In the genomic region with DNA sequence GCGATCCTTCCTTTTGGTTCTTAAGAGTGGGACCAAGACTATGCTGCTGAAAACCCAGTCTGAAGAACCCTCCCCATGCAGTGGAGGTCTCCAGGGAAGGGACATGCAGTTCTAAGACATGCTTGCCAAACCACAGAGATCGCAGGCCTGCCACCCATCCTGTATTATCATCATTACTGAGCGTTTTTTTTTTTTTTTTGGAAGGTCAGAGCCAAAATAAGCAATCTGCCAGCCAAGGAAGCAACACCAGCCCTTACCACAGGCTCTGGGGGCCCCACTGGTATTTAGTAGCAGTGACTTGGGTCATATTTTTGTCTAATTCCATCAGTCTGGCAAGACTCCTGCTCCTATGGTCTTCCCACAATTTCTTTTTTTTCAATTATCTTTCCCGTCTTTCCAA, we compare ENCODE assay signal across 10 mouse cellular contexts.
DNase-seq lines count a peak whose midpoint lies in the region; ATAC-seq and TF ChIP-seq lines count a peak whose summit lies in the region.
"Had no signal": no experiment of that assay in that cellular context is flagged by ENCODE, and none has a peak within 500 bp of the region (broad histone marks: within the 10 kb centered on the region; RNA-seq: fewer than 3 reads in every experiment).

No protein-coding gene starts in this region.

- no peaks in the 10 kb centered on the region for H3K27me3 ChIP-seq in liver, embryonic 13.5 days
- H3K27me3 ChIP-seq in liver, embryonic 11.5 days (replicated peaks; ENCODE audit: control insufficient read depth, insufficient read depth, low read length) = no peaks in the 10 kb centered on the region
- H3K27me3 ChIP-seq in liver, embryonic 14.5 days (ENCODE audit: control insufficient read depth, insufficient read depth, low read length) = no peaks in the 10 kb centered on the region
- H3K27me3 ChIP-seq: embryonic facial prominence, embryonic 13.5 days had no signal

- peak; percentile 54 for ATAC-seq in liver, embryonic 13.5 days (ENCODE audit: low read depth)
- ATAC-seq in liver, embryonic 11.5 days (replicated peaks; ENCODE audit: low FRiP score) = no peak
- peak; percentile 21; the same call in 1 of the 2 replicates for ATAC-seq in liver, embryonic 14.5 days (ENCODE audit: insufficient read depth)
- no peak for ATAC-seq in CD4-positive, CD25-positive, alpha-beta regulatory T cell, adult 4 months
- ATAC-seq: intestine, embryonic 16.5 days had no signal

- no peak overlapping the region for H3K4me2 ChIP-seq in liver, embryonic 13.5 days
- H3K4me2 ChIP-seq in liver, embryonic 11.5 days = no peak overlapping the region
- H3K4me2 ChIP-seq in liver, embryonic 14.5 days (ENCODE audit: low read depth) = no peak overlapping the region
- H3K4me2 ChIP-seq: embryonic facial prominence, embryonic 13.5 days had no signal

- H3K9ac ChIP-seq in liver, embryonic 13.5 days = no peak overlapping the region
- no peak overlapping the region for H3K9ac ChIP-seq in liver, embryonic 11.5 days (ENCODE audit: low read depth, low read length)
- H3K9ac ChIP-seq in liver, embryonic 14.5 days (replicated peaks) = no peak overlapping the region
- H3K9ac ChIP-seq: embryonic facial prominence, embryonic 13.5 days had no signal

- no peak overlapping the region for H3K4me3 ChIP-seq in gastrocnemius, adult 2 months
- H3K4me3 ChIP-seq in liver, embryonic 13.5 days (replicated peaks) = no peak overlapping the region
- no peak overlapping the region for H3K4me3 ChIP-seq in liver, embryonic 11.5 days (ENCODE audit: low read depth, low read length)
- H3K4me3 ChIP-seq in liver, embryonic 14.5 days (ENCODE audit: insufficient read depth in 1 of 2, low read depth in 2 of 2, low read length in 2 of 2) = no peak overlapping the region
- H3K4me3 ChIP-seq: embryonic facial prominence, embryonic 13.5 days had no signal

- no peak for TF ChIP-seq CTCF in gastrocnemius, adult 2 months (IDR thresholded peaks at IDR 0.05)
- no peak for TF ChIP-seq CTCF in liver, embryonic 14.5 days (IDR thresholded peaks at IDR 0.05; ENCODE audit: low read depth)

- TF ChIP-seq EP300 in liver, embryonic 14.5 days (IDR thresholded peaks at IDR 0.05; ENCODE audit: low read depth) = no peak

- 47% methylated on average over 4 of the region's 4 CpGs for WGBS in liver, embryonic 13.5 days (ENCODE audit: insufficient replicate concordance)
- 74% methylated on average over 4 of the region's 4 CpGs for WGBS in liver, embryonic 11.5 days
- WGBS in liver, embryonic 14.5 days (ENCODE audit: insufficient replicate concordance) = 39% methylated on average over 4 of the region's 4 CpGs

- no peaks in the 10 kb centered on the region for H3K36me3 ChIP-seq in liver, embryonic 13.5 days
- no peaks in the 10 kb centered on the region for H3K36me3 ChIP-seq in liver, embryonic 11.5 days (ENCODE audit: control insufficient read depth, insufficient read depth, low read length)
- H3K36me3 ChIP-seq in liver, embryonic 14.5 days (replicated peaks; ENCODE audit: control insufficient read depth, insufficient read depth, low read depth) = no peaks in the 10 kb centered on the region

- peak overlapping the region; percentile 56 for H3K27ac ChIP-seq in gastrocnemius, adult 2 months
- H3K27ac ChIP-seq in liver, embryonic 13.5 days = no peak overlapping the region
- no peak overlapping the region for H3K27ac ChIP-seq in liver, embryonic 11.5 days (ENCODE audit: low read depth, low read length)
- no peak overlapping the region for H3K27ac ChIP-seq in liver, embryonic 14.5 days
- H3K27ac ChIP-seq: embryonic facial prominence, embryonic 13.5 days had no signal

- no peaks in the 10 kb centered on the region for H3K9me3 ChIP-seq in liver, embryonic 13.5 days (replicated peaks)
- no peaks in the 10 kb centered on the region for H3K9me3 ChIP-seq in liver, embryonic 11.5 days (ENCODE audit: control insufficient read depth, low read length)
- no peaks in the 10 kb centered on the region for H3K9me3 ChIP-seq in liver, embryonic 14.5 days (ENCODE audit: control insufficient read depth, low read length)
- H3K9me3 ChIP-seq: embryonic facial prominence, embryonic 13.5 days had no signal

- DNase-seq in gastrocnemius, adult 2 months = peak; percentile 45
- DNase-seq in gastrocnemius, postnatal 10 days = no peak
- DNase-seq in liver, embryonic 13.5 days = no peak
- DNase-seq in liver, embryonic 11.5 days (ENCODE audit: low spot score) = no peak
- peak; percentile 83 for DNase-seq in adipocyte (ENCODE audit: low spot score)
- DNase-seq in liver, embryonic 14.5 days (ENCODE audit: low read depth in 3 of 3, low spot score in 3 of 3) = no peak
- DNase-seq in c-Kit-positive CD71-positive TER-119-positive erythroid progenitor cells, embryonic 14.5 days (ENCODE audit: low spot score) = no peak

- H3K4me1 ChIP-seq in liver, embryonic 13.5 days (replicated peaks) = peaks cover 7% of the 10 kb centered on the region; the same call in 1 of the 2 replicates
- no peaks in the 10 kb centered on the region for H3K4me1 ChIP-seq in liver, embryonic 11.5 days (replicated peaks; ENCODE audit: control insufficient read depth, insufficient read depth, low read length)
- H3K4me1 ChIP-seq in liver, embryonic 14.5 days (replicated peaks; ENCODE audit: control insufficient read depth in 2 of 2, insufficient read depth in 2 of 2, low read length in 1 of 2) = 0 out of 4 replicates have a peak, but pooled peaks cover 0 to 3% of the 10 kb centered on the region in 2 experiments

- intact Hi-C loops in gastrocnemius, adult 2 months (cut with DNase I) = no loop called here

Comparison
In these comparisons a context has a peak if more than half of its experiments do, and no peak if none do; other contexts are left out.
1. DNase-seq: peak in gastrocnemius, adult 2 months (single experiment) and adipocyte (single experiment); none in gastrocnemius, postnatal 10 days (single experiment), liver, embryonic 13.5 days (single experiment), liver, embryonic 11.5 days (single experiment), liver, embryonic 14.5 days (0 of 3) and c-Kit-positive CD71-positive TER-119-positive erythroid progenitor cells, embryonic 14.5 days (single experiment).
2. ATAC-seq: peak in liver, embryonic 13.5 days (single experiment) and liver, embryonic 14.5 days (single experiment); none in liver, embryonic 11.5 days (single experiment) and CD4-positive, CD25-positive, alpha-beta regulatory T cell, adult 4 months (single experiment).